Mouse (Mus musculus) gastrocnemius, postnatal 4 days (tissue): ENCODE results near the gene AW011738. TPM values are rescaled to one million over a fixed set of nuclear protein-coding genes. Genes with fewer than 3 reads are reported as not detected.

Experiments used
- DNase-seq, 2 experiments: peaks; one replicate each; pipeline ENCODE4 v3.0.0; 2021 to 2022; ENCODE audit warnings: low spot score in 2 of 2, mixed read lengths in 2 of 2
- microRNA-seq: library from miRNA; unstranded; fragments of <30 nt; microRNA quantifications from one replicate; pipeline ENCODE4 v1.2.0, GENCODE M21; 2021
- total RNA-seq, 2 experiments: library from RNA; stranded (reverse); gene quantifications; 2 replicates each; pipeline ENCODE4 v1.2.3; 2021

The AW011738 gene
- total RNA-seq, 2 experiments from 2014 or later = 3.6 to 4.1 TPM

DNA sequence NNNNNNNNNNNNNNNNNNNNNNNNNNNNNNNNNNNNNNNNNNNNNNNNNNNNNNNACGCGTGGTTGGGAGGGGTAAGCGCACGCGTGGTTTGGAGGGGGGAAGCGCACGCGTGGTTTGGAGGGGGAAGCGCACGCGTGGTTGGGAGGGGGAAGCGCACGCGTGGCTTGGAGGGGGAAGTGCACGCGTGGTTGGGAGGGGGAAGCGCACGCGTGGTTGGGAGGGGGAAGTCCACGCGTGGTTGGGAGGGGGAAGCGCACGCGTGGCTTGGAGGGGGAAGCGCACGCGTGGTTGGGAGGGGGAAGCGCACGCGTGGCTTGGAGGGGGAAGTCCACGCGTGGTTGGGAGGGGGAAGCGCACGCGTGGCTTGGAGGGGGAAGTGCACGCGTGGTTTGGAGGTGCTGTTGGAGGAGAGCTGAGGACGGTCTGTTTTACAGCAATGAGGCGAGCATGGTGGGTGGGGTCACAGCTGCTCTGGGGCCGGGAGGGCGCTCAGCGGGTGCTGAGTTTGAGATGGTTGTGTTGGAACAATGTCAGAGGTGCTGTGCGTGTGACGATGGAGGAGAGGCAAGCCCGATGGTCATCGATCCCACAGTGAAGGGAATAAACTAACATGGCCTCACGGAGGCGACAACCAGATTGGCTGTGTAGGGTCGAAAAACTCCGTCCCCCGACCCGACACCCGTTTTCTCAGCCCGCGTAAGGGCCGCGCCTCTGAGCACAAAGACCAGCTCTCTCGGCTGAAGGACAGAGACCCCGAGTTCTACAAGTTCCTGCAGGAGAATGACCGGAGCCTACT lies 33.7 kb downstream of the AW011738 start:
- no peak for DNase-seq

DNA sequence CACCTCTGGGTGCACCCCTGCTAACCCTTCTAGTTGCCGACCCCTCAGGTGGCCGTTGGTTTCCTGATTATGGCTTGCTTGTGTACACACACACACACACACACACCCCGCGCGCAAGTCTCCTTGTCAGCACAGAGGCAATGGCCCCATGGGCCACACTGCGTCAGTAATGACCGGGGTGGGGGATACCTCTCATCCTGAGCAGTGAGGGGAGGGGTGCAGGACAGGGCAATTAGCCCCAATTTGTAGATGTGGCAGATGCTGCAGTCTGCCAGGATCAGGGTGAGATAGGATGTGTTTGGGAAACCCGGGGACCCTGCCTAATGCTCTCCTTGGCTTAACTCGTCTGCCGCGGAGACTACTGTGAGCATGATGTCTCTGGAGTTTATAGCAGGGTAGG lies 46.5 kb downstream of the AW011738 start:
- DNase-seq = no peak

DNA sequence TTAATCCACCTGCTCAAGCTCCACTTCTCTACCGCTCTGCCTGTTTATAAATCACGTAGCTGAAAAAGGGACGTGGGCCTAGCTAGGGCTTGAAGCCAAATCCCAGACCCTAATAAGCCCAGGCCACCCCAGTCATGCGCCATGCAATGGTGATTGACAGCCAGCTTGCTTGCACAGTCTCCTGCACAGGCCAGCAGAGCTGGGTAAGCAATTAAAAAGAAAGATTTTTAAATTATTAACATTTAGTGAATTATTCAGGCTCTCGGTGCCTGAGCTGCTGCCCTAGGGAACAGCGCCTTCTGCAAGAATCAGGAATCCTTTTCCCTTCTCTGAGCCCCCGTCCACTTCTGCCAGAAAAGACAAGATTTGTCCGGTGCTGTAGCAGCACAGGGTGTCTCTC lies 48.0 kb downstream of the AW011738 start:
- DNase-seq = no peak

GRCm38 (mm10) chr4:156252140-156252539 lies 49.0 kb downstream of the AW011738 start:
- DNase-seq = no peak

- DNase-seq = no peak
Observed at GRCm38 (mm10) chr4:156252619-156253018, 49.5 kb downstream of the AW011738 start.

GRCm38 (mm10) chr4:156253043-156253442 lies 49.9 kb downstream of the AW011738 start:
- DNase-seq = no peak

DNA sequence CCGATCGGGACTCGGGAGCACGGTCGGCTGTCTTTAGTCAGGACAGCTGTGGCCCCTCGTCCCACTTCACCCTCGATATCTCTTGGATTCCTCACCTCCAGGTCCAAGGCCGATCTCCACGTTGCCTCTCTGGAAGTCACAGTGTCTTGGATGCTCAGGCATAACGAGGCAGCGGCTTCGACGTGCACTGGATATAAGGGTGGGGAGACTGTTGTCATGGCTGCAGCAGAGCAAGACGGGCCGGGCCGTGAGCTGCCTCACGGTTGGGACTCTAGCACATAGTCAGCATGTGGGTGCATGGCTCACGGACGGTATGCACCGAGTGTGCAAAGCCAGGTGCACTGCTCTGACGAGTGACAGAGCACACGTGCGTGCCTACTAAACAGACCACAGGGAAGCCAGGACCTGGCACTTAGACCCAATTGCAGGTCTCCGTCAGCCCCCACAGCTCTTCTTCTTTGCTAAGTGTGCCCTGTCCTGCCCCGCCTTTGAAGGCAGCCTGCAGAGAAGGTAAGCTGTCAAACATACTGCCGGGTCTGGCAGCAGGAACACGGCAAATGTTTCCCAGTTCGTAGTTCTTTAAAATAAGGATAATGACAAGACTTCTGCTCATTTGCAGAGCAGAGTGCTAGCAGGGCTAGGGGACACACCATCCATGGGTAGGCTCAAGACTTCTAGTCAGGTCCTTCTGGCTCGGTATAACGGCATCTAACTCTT lies 51.4 kb downstream of the AW011738 start:
- no peak for DNase-seq

Small RNA genes lying within 50 kb of the gene (microRNA-seq; reads per million reads assigned to microRNA genes)
- 0.85 reads per million for gene Mir7658

Other genes starting within 250 kb of the AW011738 start
- 10 to 100 TPM; 24.0 to 36.0 TPM for gene C1qtnf12, start 241.0 kb upstream of the AW011738 start, total RNA-seq
- 1 to 10 TPM; 4.8 to 6.0 TPM for gene B3galt6, start 210.7 kb upstream of the AW011738 start, total RNA-seq
- 100 to 1,000 TPM; 116 to 117 TPM for gene Sdf4, start 210.4 kb upstream of the AW011738 start, total RNA-seq
- gene Tnfrsf4, start 189.5 kb upstream of the AW011738 start, total RNA-seq = 1 to 10 TPM in 1 of 2 experiments, under 1 TPM in 1; 0.93 to 1.4 TPM
- gene Tnfrsf18, start 177.1 kb upstream of the AW011738 start, total RNA-seq = under 1 TPM; 0.62 to 0.66 TPM
- not detected for gene Ttll10, start 143.9 kb upstream of the AW011738 start, total RNA-seq
- 10 to 100 TPM in 1 of 2 experiments, 1 to 10 TPM in 1; 9.8 to 12.1 TPM for gene 9430015G10Rik, start 93.3 kb upstream of the AW011738 start, total RNA-seq
- gene Rnf223, start 72.8 kb upstream of the AW011738 start, total RNA-seq = under 1 TPM; 0.25 to 0.26 TPM
- 10 to 100 TPM; 53.2 to 57.1 TPM for gene Agrn, start 5.8 kb upstream of the AW011738 start, total RNA-seq
- gene Isg15, start 2.5 kb upstream of the AW011738 start, total RNA-seq = under 1 TPM in 1 of 2 experiments, not detected in 1; 0.49 TPM
- 10 to 100 TPM; 30.8 to 32.7 TPM for gene Perm1, start 12.6 kb downstream of the AW011738 start, total RNA-seq
- gene Plekhn1, start 31.6 kb downstream of the AW011738 start, total RNA-seq = 10 to 100 TPM; 11.5 to 12.2 TPM
- gene Noc2l, start 32.7 kb downstream of the AW011738 start, total RNA-seq = 10 to 100 TPM; 30.4 to 31.0 TPM
- gene Samd11, start 52.4 kb downstream of the AW011738 start, total RNA-seq = under 1 TPM; 0.10 to 0.26 TPM
- not detected for gene Vmn2r-ps159, start 127.8 kb downstream of the AW011738 start, total RNA-seq